Mouse (Mus musculus) mouse trophoblast stem cell (cell line): Measurements from ENCODE around the gene Aplnr.

Experiments
- in situ Hi-C, 2 experiments: fragments of 300-500 bp; cut with MseI, MboI; formaldehyde crosslinking; loops; 2 replicates in 1 of 2; 3 replicates in 1 of 2; pipeline ENCODE4 v1.15.1; 2025

Gene Aplnr

DNA sequence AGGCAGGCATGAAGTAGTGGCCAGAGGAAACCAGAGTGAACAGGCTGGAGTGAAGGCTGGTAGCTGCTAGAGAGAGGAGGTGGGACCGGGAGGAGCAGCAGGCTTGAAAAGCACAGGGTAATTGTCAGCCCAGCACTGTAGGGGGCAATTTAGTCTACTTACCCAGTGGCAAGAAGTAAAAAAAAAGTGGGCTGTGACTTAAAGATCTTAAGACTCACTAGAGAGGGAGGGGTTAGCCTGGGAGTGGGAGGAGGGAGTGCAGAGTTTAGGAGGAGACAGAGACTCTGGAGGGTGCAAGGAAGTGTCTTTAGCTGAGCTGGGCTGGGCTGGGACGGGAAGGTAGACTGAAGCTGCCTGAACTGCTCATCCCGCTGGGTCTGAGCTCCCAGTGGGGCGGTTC, at the start of gene Aplnr:
Aplnr (plus strand) TSS at position 137 of the 400 bp plus-strand sequence.
- in situ Hi-C loops: no loop called here

DNA sequence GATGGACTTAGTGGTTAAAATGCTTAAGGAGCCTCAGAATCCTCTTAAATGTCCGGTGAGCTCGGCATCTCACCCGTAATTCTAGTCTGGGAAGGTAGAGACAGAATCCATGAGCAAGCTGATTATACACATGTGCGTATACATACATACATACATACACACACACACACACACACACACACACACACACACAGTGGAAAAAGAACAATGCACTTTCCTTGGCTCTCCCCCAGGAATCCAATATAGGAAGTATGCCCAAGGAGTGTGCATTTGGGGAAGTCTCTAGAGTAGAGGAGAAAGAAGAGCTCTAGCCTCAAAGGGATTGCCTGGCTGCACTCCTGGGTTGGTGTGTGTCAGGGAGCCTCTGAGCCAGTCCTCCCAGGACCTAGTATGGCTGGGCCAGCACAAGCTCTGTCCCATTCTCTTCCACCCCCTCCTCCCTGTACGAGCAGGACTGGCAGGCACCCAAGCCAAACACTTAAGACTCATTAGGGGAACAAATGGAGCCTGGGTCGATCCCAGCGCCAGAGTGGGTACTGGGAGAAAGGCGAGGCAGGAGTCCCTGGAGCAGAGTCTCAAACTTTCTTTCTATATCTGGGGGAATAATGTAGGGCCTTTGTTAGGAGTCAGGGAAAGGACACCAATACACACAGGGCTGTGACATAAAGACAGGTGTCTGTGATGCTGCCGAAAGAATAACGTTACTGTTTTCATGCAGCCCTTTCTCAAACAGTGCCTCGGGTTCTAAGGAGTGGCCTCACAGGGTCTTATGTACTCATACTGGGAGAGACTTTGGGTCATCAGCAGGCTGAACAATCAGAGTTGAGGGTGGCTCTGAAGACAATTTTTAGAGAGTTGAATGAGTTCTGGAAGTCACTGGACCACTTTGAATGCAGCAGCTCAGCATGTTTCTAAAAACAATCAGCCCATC, 47.0 kb upstream of the Aplnr start:
- in situ Hi-C loops: no loop called here

DNA sequence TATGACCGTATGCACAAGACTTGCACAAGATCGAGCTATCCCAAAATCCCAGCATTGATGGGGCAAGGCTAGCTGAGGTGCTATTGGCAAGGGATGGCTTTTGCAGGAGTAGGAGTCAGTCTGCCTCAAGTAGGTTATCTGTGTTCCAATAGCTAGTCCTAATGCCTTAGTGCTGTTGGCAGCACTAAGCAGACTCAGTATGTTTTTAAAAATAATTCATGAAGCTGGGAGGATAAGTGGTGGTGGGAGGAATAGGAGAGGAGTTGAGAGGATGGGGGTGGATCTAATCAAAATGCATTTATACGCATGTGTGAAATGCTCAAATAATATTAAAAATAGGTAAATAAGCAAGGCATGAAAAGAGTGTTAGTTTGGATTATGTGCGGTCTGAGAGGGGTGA, 44.7 kb upstream of the Aplnr start:
- in situ Hi-C loops: no loop called here

DNA sequence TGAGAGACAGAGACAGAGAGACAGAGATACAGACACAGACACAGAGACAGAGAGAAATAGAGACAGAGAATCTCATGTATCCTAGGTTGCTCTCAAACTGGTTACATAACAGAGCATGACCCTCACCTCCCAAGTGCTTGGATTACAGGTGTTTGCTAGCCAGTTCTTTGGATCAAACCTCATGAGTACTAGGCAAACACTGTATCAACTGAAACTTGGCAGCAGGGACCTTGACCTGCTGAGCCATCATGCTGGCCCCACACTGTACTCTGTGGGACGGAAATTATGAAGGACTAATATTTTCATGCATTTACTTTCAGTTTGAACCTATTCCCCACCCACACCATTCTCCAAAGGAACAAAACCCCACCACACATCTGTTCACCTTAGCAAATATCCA, 42.6 kb upstream of the Aplnr start:
- in situ Hi-C loops: no loop called here

DNA sequence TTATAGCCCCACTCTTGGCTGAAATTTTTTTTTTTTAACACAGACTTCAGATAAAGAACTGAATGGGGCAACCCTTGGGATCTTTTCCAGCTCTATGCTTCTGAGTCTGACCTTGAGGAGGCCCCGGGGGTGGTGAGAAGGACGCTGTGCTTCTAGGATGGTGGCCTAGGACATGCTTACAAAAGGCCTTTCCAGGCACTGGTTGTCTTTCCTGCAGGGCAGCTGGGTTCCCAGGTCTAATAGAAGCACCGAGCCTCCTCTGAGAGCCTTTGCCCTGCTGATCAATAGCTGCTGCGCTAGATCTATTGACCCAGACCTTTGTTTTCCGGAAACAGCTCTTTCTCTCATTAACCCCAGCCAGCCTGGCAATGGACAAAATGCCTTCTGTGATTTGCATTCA, 40.1 kb upstream of the Aplnr start:
- in situ Hi-C loops: no loop called here

DNA sequence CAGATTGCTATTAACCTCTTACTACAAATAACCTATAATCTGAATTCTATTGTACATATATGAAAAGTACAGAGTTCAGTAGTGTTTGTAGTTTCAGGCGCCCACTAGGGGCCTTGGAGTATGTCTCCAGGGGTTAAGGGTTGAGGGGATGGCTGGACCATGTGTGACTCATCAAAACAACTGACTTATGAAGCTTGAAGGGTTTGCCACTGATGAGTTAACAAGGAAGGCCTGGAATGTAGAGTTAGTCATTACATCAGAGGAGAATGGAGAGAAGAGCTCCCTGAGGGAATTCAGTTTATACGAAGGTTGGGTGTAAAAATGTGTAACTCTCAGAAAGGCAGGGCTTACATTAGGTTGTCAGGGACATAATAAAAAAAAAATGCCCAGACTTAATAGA, 38.0 kb upstream of the Aplnr start:
- in situ Hi-C loops: no loop called here

DNA sequence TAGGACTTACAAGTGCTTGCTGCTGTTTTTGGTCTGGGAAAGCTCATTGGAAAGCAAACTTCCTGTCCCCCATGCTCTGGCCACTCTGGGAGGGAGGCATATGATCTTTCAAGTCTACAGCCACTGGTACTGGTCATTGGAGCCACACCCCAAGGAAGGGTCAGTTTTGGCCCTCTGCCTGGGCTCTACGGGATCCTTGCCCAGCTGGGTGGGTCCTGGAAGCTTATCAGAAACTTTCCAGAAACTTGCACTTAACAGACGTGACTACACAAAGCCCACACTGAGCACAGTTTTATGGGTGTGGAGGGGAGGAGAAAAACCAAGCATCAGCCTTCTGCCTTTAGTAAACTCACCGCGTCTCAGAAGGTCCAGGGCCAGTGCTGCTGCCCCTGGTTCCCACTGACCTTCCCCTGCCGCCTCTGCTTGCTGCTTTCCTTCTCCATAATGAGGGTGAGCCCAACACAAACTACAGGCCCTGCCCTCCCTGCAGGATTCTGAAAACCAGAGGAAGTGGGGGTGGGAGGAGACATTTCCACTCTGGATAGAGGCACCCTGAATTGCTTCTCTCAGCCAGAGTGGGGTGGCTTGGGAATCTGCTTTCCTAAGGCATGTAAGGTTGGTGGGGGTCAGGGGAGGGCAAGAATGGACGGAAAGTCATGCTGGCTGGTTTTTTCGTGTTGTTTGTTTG, 37.1 kb upstream of the Aplnr start:
- in situ Hi-C loops: no loop called here

DNA sequence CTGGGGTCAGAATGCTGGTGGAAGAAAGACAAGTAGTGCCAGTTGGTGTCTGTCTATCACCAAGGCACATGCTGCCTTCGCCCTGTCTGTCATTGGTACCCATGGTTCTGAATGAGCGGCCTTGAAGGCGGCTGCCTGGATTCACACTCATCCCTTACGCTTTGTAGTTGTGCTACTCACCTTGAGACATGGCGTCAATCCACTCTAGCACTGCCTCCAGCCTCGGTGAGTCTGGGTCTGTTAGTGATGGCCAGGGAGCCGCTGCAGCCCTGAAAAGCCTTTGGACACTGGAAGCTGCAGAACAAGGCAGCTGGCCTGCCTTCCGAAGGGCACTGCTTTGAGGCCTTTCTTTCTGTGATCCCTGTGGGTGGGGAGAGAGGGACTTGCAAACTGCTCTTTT, 32.8 kb upstream of the Aplnr start:
- in situ Hi-C loops: no loop called here

DNA sequence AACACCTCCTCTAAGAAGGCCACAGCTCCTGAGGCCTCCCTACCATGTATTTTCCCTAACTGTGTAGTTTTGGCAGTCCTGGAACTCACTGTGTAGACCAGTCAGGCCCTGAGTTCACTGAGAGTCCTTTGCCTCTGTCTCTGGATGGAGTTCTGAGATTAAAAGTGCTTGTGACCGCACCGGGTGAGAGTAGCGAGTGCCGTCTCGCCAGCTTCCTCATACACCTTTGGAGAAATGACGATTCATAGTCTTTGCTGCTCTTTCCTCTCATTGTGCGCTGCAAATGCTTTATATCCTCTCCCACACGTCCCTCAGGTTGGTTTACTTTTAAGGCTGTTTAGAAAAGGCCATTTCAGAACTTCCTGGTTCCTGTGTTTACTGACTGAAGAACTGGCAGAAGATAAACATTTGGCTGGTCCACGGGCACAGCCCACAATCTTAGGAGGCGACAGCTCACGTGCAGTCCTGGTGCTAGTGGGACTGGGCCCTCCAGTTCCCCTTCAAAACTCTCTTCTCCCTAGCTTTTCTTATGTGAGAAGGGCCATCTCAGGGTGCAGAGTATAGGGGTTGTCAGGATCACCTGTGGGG, 30.5 kb upstream of the Aplnr start:
- in situ Hi-C loops: no loop called here

DNA sequence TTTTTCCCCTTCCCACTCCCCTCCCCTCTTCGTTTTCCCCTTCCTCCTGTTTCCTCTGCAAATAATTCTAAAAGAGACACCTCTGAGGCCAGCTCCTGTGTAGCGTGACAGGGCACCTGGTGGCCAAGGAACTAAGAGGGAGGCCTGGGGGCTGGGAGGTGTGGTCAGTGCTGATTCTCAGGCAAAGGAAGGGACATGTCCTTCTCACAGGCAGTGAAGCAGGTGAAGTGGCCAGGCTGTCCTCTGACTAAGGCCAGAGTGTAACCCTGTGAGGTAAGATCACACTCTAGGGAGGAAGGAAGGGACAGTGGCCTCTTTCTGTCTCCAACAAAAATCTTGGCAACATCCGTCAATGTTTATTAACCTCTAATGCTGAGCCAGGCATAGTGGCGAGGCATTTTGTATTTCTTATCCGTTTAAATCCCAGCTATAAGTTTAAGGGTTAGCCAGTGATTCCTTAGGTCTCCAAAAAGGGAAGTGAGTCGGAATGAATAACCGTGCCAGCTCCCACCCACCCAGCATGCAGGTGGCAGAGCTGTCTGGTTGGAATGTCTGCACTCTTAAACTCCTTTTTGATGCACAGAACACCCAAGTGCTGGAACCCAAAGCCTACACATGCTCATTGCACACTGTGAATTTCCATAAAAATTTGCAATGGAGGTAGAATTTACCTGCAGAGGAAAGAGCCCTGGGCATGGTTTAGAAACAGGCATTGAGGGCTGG, 29.8 kb upstream of the Aplnr start:
- in situ Hi-C loops: no loop called here

DNA sequence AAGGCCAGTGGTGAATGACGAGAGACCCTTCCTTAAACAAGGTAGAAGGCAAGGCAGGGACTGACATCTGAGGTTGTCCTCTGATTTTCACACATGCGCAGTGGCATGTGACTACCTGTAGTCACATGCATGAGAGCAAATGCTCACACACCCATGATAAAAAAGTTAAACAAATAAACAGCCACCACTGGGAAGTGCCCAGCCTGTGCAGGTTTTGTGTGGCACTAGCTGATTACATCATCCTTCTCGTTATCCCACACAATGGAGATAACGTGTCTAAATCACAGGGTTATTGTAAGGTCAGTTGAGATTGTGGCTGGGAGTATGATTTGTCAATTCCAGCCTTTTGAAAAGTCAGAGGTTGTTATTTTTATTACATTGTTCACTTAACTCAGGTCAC, 29.1 kb upstream of the Aplnr start:
- in situ Hi-C loops: no loop called here

DNA sequence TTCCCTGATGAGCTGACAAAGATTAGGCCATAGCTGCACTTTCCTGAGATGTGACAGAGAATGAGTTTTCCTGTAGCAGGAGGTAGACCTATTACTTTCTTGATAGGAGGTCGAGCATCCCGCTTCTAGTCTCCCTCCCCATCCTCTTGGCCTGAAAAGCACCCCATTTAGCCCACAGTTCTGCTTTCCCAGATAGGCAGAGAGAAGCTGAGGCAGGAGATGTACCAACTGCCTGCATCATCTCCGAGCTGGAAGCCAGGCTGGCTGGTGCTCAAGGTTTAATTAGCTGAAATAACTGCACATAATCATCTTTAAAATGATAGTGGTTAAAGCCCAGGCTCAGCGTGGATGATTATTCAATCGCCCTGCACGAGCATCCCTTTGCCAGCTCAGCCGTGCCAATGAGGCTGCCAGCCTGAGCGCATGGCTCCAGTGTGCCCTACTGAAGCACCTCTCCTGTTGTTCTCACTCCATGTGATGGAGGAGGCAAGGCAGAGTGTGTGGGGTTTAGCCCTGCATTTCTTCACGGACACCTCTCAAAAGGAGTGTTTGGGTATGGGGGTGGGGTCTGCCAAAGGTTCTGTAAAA, 25.6 kb upstream of the Aplnr start:
- in situ Hi-C loops: no loop called here

DNA sequence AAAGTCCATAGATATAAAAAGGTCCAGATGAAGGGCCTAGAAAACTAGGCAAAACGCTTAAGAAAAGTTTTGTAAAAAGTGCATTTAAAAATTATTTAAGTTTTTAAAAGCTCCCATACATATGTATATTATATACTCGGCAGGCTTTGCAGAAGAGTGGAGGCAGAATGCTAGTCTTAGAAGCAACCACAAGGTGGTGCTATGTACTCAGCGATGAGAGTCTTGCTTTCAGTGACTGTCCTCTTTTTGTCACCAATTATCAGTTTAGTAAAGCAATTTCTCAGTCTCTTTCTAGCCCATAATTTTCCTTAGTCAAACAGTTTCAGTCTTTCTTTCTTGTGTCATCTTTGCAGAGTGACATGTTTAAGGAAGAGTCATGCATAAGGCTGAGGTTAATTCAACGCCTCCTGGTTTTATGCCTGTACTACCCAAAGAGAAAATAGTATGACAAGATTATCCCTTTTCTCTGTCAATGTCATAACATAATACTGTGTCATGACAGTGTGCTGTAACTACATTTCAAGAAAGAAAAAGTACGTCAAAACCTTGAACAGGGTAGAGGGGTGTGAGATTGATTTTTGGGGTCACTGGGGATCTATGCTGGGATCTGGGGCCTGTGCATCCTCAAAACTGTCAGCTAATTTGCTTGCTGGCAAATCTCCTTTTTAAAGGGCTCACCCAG, 12.7 kb upstream of the Aplnr start:
- in situ Hi-C loops: loop anchor here (5.0 to 10.0 kb wide), 3 partner anchors 124 to 441 kb away; no protein-coding TSS in a partner anchor

DNA sequence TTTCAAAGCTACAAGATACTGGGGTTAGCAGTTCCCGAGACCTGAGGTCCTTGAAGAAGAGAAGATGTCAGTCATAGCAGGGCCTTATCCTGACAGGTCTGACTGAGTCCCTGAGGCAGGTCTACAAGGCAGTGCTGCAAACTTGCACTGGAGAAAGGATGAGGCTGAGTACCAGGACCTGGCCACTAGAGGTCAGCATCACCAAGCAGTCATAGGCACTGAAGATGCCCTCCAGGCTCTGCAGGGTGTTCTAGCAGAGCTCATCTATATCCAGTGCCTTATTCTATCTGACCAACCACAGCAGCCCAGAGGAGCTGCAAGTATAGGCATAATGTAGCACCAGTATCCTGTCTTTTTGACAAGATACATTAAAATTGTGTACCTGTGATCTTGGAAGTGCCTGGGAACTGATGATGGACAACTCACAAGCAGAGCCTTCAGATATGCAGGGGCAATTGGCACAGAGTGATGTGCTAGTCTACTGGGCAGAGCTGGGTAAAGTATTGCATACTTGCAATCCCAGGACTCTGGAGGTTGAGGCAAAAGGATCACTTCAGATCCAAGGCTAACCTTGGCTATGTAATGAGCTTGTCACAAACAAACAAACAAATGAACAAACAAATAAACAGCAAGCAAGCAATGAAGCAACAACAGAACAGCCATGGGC, 12.0 kb upstream of the Aplnr start:
- in situ Hi-C loops: loop anchor here (5.0 to 10.0 kb wide), 3 partner anchors 123 to 441 kb away; no protein-coding TSS in a partner anchor

DNA sequence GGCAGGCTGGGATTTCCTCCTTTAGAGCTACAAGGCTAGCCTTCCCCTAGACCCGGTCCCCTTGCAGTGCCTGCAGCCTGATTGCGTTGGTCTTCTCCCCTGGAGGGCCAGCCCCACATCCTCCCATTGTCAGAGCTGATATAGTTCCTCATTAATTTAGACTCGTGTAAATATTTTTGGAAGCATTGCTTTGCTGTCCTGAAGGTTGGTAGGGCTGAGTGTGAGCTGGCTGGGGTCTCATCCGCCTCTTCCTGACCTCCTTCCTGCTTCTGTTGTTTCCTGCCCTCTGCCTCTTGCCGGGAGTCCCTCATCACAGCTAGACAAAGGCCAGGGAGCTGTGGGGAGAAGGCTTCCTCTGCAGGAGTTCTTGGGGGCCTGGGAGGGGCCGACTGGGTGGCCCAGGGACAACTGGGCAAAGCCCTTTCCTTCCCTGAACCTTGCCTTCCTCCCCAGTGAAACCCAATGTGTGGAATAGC, 6.5 kb upstream of the Aplnr start:
- in situ Hi-C loops: loop anchor here (5.0 to 10.0 kb wide), 2 partner anchors 118 to 435 kb away; no protein-coding TSS in a partner anchor

DNA sequence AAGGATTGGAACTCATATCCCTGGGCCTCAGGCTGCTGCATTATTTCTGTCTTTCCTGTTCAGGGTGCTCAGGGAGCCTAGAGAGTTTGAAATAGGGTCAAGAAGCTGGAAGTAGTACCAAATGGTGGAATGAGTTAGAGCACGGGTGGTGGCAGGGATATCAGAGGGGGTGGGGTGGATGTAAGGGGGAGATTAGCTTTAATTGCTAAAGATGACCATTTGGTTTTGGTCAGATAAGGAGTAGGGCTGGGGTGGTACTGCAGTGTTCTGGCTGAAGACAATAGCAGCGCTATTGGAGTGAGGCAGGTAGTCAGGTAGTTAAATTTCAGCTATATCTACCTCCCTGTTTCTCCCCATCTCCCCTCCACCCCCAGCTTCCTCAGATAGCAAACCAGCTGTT, 4.8 kb upstream of the Aplnr start:
- in situ Hi-C loops: no loop called here

DNA sequence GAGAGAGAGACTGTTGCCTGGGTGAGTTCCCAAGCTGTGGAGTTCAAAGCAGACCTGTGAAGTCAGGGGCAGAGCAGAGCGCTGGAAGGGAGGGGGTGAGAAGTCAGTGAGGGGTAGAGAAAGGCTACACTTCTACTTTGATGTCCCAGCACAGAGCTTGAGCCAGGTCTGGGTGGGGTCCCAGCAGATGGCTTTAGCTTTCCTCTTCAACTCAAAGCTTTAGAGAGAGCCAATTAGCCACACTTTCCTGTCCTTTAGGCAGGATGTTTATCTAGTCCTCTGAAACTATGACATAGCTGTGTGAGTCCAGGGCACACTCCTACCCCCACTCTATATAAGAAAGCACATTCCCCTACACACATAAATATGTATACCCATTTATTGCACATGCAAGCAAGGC, 4.3 kb upstream of the Aplnr start:
- in situ Hi-C loops: no loop called here

DNA sequence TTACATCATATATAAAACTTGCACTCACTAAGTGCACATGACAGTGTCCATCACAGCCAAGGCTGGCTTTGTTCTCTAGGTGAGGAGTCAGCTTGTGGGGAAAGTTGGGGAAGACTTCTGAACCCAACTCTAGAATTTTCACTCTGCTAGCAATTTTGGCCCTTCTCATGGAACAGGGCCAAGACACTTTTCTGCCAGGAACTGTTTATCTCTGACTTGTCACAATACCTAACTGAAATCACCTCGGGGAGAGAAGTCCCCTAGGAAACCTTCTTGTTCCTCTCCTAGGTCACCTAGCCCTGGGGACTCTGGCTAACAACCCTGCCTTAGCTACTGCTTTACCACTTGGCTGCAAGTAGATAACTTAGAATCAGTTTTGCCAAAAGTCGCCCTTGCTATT, 3.8 kb upstream of the Aplnr start:
- in situ Hi-C loops: no loop called here

DNA sequence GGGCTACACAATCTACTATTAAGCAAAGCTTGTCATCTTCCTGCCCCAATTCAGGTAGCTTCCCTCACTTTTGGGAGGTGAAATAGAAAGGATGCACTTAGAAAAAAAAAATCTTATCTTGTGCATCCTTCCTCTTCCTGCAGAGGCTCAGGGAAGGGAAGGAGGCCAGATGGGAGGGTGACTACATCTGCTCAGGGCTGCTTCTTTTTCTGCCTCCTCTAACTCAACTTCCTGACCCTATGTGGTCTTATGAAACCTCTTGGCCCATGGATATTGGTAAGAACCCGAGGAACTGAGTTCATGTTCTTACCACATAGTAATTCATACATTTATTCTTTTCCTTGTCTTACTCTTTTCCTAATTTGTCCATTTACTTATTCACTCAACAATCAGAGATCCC, 926 bp upstream of the Aplnr start:
- in situ Hi-C loops: no loop called here
